Mouse (Mus musculus): ENCODE measurements around the gene Tmcc1. TPM values are rescaled to one million over a fixed set of nuclear protein-coding genes. Genes with fewer than 3 reads are reported as not detected.

The Tmcc1 gene
- polyA plus RNA-seq, 1 experiment: 24.4 TPM

DNA sequence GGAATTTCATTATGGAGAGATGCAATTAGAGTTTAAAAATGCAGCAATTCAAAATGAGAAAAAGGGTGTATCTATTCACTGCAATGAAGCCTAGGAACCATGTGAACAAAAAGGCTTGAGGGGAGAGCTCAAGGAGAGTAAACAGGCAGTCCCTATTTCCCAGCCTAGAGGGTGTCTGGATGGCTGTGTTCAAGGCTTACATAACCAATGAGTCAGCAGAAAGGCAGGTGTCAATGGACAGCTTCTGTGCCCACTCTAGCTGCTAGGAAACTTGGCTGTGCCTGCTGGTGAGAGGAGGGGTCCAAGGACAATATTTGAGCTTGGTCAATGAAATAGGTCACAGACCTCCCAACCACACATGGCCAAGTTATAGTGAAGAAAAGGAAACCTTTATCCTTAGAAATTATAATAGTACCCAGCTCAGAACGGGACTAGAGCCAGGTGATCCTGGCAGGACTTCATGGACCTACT lies 138.2 kb downstream of the Tmcc1 start:
- no peak for DNase-seq
- whole genome bisulfite sequencing: 93% methylated on average over 1 of the region's 1 CpGs
- peaks cover 3% of the 10 kb centered on the region; the same call in 1 of the 2 replicates for H3K4me1 ChIP-seq (replicated peaks; ENCODE audit: control insufficient read depth, insufficient read depth, low read length)
- no peak overlapping the region for H3K4me3 ChIP-seq (ENCODE audit: control insufficient read depth, insufficient read depth, low read length)
- TF ChIP-seq CTCF (IDR thresholded peaks at IDR 0.05; ENCODE audit: borderline replicate concordance, control insufficient read depth, extremely low read depth, insufficient read depth, low read length, poor library complexity) (no peak), POLR2A (IDR thresholded peaks at IDR 0.05; ENCODE audit: control insufficient read depth, extremely low read depth, insufficient read depth, low read length, poor library complexity) (no peak)
- no peaks in the 10 kb centered on the region for H3K27me3 ChIP-seq (ENCODE audit: control insufficient read depth, insufficient read depth, low read length)
- H3K36me3 ChIP-seq (ENCODE audit: control insufficient read depth, insufficient read depth, low read length): no peaks in the 10 kb centered on the region
- no peak overlapping the region for H3K27ac ChIP-seq (ENCODE audit: control insufficient read depth, insufficient read depth, low read length)

GRCm38 (mm10) chr6:116047896-116048295 lies 145.4 kb downstream of the Tmcc1 start:
- Histone ChIP-seq H3K4me3 (ENCODE audit: control insufficient read depth, insufficient read depth, low read length) (no peak overlapping the region), H3K27me3 (ENCODE audit: control insufficient read depth, insufficient read depth, low read length) (no peaks in the 10 kb centered on the region), H3K36me3 (ENCODE audit: control insufficient read depth, insufficient read depth, low read length) (no peaks in the 10 kb centered on the region), H3K4me1 (replicated peaks; ENCODE audit: control insufficient read depth, insufficient read depth, low read length) (no peaks in the 10 kb centered on the region), H3K27ac (ENCODE audit: control insufficient read depth, insufficient read depth, low read length) (no peak overlapping the region)
- DNase-seq: no peak
- WGBS: 89% methylated on average over 1 of the region's 1 CpGs
- TF ChIP-seq CTCF (IDR thresholded peaks at IDR 0.05; ENCODE audit: borderline replicate concordance, control insufficient read depth, extremely low read depth, insufficient read depth, low read length, poor library complexity) (no peak), POLR2A (IDR thresholded peaks at IDR 0.05; ENCODE audit: control insufficient read depth, extremely low read depth, insufficient read depth, low read length, poor library complexity) (no peak)

DNA sequence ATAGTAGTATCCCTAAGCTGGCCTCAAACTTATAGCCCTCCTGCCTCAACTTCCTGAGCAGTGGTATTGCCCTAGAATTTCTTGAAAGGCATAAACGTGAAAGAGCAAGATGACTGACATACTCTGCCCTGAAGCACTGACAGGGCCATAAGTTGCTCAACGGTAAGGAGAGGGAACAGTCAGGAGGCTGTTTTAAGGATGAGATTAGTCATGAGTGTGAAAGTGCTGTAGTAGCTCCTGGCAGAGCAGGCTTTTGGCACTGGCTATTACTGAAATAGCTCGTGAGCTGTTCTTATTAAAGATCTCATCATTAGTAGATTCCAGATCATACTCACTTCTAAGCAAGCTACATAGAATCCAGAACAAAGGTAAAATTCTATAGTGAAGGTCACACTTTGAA lies 145.9 kb downstream of the Tmcc1 start:
- Histone ChIP-seq H3K36me3 (ENCODE audit: control insufficient read depth, insufficient read depth, low read length) (no peaks in the 10 kb centered on the region), H3K27ac (ENCODE audit: control insufficient read depth, insufficient read depth, low read length) (no peak overlapping the region), H3K27me3 (ENCODE audit: control insufficient read depth, insufficient read depth, low read length) (no peaks in the 10 kb centered on the region), H3K4me3 (ENCODE audit: control insufficient read depth, insufficient read depth, low read length) (no peak overlapping the region), H3K4me1 (replicated peaks; ENCODE audit: control insufficient read depth, insufficient read depth, low read length) (no peaks in the 10 kb centered on the region)
- DNase-seq: no peak
- TF ChIP-seq CTCF (IDR thresholded peaks at IDR 0.05; ENCODE audit: borderline replicate concordance, control insufficient read depth, extremely low read depth, insufficient read depth, low read length, poor library complexity) (no peak), POLR2A (IDR thresholded peaks at IDR 0.05; ENCODE audit: control insufficient read depth, extremely low read depth, insufficient read depth, low read length, poor library complexity) (no peak)
- 67% methylated on average over 3 of the region's 3 CpGs for WGBS

DNA sequence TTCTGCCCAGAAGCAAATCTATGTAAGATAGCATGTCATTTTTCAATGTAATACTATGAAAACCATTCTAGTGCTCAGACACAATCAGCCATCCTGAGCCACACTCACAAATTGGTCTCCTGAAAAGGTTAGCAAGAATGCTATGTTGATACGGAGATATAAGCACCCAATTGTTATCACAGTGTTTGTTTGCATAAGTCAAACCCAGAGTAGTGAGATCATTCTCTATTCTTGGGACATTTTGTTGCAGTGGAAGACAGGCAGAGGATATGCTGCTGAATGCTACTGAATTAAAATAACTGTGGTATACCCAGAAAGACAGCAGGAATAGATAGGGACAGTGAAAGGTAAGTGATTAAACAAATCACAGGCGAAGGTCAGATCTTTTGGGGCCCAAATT lies 149.2 kb downstream of the Tmcc1 start:
- TF ChIP-seq CTCF (IDR thresholded peaks at IDR 0.05; ENCODE audit: borderline replicate concordance, control insufficient read depth, extremely low read depth, insufficient read depth, low read length, poor library complexity): no peak
- no peak for TF ChIP-seq POLR2A (IDR thresholded peaks at IDR 0.05; ENCODE audit: control insufficient read depth, extremely low read depth, insufficient read depth, low read length, poor library complexity)
- H3K4me3 ChIP-seq (ENCODE audit: control insufficient read depth, insufficient read depth, low read length): no peak overlapping the region
- no peaks in the 10 kb centered on the region for H3K36me3 ChIP-seq (ENCODE audit: control insufficient read depth, insufficient read depth, low read length)
- H3K27me3 ChIP-seq (ENCODE audit: control insufficient read depth, insufficient read depth, low read length): no peaks in the 10 kb centered on the region
- no peak for DNase-seq
- H3K27ac ChIP-seq (ENCODE audit: control insufficient read depth, insufficient read depth, low read length): no peak overlapping the region
- WGBS: 100% methylated on average over 2 of the region's 2 CpGs
- no peaks in the 10 kb centered on the region for H3K4me1 ChIP-seq (replicated peaks; ENCODE audit: control insufficient read depth, insufficient read depth, low read length)

DNA sequence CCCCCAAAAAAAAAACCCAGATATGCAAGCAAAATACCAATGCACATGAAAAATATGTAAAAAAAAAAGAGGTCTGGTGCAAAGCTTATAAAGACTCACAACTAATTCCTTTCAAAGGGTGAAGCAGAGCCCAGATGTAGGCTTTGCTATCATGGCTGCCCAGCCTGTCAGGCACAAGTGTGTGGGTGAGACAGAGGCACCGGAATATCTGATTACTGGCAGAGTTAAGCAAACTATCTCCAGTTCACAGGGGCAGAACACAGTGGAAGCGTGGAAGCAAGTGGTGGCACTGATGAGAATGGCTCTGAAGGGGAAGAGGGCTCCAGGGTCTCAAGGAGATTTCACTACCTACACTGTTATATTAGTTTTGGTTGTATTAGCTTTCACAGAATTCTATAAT lies 155.1 kb downstream of the Tmcc1 start:
- DNase-seq: no peak
- Histone ChIP-seq H3K4me3 (ENCODE audit: control insufficient read depth, insufficient read depth, low read length) (no peak overlapping the region), H3K27me3 (ENCODE audit: control insufficient read depth, insufficient read depth, low read length) (no peaks in the 10 kb centered on the region), H3K36me3 (ENCODE audit: control insufficient read depth, insufficient read depth, low read length) (no peaks in the 10 kb centered on the region), H3K4me1 (replicated peaks; ENCODE audit: control insufficient read depth, insufficient read depth, low read length) (no peaks in the 10 kb centered on the region), H3K27ac (ENCODE audit: control insufficient read depth, insufficient read depth, low read length) (no peak overlapping the region)
- WGBS: 94% methylated on average over 2 of the region's 2 CpGs
- TF ChIP-seq POLR2A (IDR thresholded peaks at IDR 0.05; ENCODE audit: control insufficient read depth, extremely low read depth, insufficient read depth, low read length, poor library complexity): no peak
- TF ChIP-seq CTCF (IDR thresholded peaks at IDR 0.05; ENCODE audit: borderline replicate concordance, control insufficient read depth, extremely low read depth, insufficient read depth, low read length, poor library complexity): no peak

DNA sequence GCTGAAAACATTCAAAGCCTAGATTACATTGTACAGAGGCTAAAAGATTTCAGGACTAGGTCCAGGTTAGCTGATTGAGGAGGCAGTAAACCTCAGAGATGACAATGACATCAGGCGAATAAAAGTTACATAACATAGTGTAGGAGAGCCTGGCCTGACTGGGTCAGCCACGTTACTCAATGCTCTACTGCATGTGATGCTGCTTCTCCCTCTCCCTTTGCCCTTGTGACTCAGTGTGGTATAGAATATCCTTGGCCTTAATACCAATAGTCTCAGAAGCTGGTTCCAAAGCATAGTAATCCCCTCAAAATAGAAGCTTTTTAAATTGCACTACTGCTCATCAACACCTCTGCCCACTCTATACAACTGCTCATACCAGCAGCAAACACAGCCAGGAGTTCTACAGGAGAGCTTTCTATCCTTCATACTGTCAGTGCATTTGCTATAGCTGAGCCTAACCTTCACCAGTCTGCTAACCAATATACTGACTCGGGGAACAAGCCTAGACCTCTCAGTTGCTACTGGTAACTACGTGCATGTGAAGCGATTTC lies 155.9 kb downstream of the Tmcc1 start:
- DNase-seq: no peak
- 90% methylated on average over 5 of the region's 5 CpGs for WGBS
- Histone ChIP-seq H3K27ac (ENCODE audit: control insufficient read depth, insufficient read depth, low read length) (no peak overlapping the region), H3K36me3 (ENCODE audit: control insufficient read depth, insufficient read depth, low read length) (no peaks in the 10 kb centered on the region), H3K27me3 (ENCODE audit: control insufficient read depth, insufficient read depth, low read length) (no peaks in the 10 kb centered on the region), H3K4me1 (replicated peaks; ENCODE audit: control insufficient read depth, insufficient read depth, low read length) (no peaks in the 10 kb centered on the region), H3K4me3 (ENCODE audit: control insufficient read depth, insufficient read depth, low read length) (no peak overlapping the region)
- TF ChIP-seq CTCF (IDR thresholded peaks at IDR 0.05; ENCODE audit: borderline replicate concordance, control insufficient read depth, extremely low read depth, insufficient read depth, low read length, poor library complexity) (no peak), POLR2A (IDR thresholded peaks at IDR 0.05; ENCODE audit: control insufficient read depth, extremely low read depth, insufficient read depth, low read length, poor library complexity) (no peak)

GRCm38 (mm10) chr6:116036555-116036954 lies 156.7 kb downstream of the Tmcc1 start:
- Histone ChIP-seq H3K27me3 (ENCODE audit: control insufficient read depth, insufficient read depth, low read length) (no peaks in the 10 kb centered on the region), H3K36me3 (ENCODE audit: control insufficient read depth, insufficient read depth, low read length) (no peaks in the 10 kb centered on the region), H3K4me1 (replicated peaks; ENCODE audit: control insufficient read depth, insufficient read depth, low read length) (no peaks in the 10 kb centered on the region), H3K27ac (ENCODE audit: control insufficient read depth, insufficient read depth, low read length) (no peak overlapping the region), H3K4me3 (ENCODE audit: control insufficient read depth, insufficient read depth, low read length) (no peak overlapping the region)
- no peak for DNase-seq
- 96% methylated on average over 2 of the region's 2 CpGs for WGBS
- TF ChIP-seq POLR2A (IDR thresholded peaks at IDR 0.05; ENCODE audit: control insufficient read depth, extremely low read depth, insufficient read depth, low read length, poor library complexity) (no peak), CTCF (IDR thresholded peaks at IDR 0.05; ENCODE audit: borderline replicate concordance, control insufficient read depth, extremely low read depth, insufficient read depth, low read length, poor library complexity) (no peak)

Measured in thymus, adult 2 months (tissue).